Mouse (Mus musculus) megakaryocyte-erythroid progenitor cell, adult 5 weeks (primary cell): ENCODE data around the gene Gm7980. TPM values are rescaled to one million over a fixed set of nuclear protein-coding genes. Genes with fewer than 3 reads are reported as not detected.

Experiments used
- polyA plus RNA-seq: library from polyadenylated mRNA; stranded (reverse); fragments of >175 nt; gene quantifications from 2 replicates; pipeline ENCODE4 v1.2.3, GENCODE M21; 2012

The Gm7980 gene
- polyA plus RNA-seq: not detected in 2 replicates

GRCm38 (mm10) chr14:41907190-41907589, at the start of gene Gm7980:
TSS of gene Gm7980 (minus strand) at chr14:41907290.

DNA sequence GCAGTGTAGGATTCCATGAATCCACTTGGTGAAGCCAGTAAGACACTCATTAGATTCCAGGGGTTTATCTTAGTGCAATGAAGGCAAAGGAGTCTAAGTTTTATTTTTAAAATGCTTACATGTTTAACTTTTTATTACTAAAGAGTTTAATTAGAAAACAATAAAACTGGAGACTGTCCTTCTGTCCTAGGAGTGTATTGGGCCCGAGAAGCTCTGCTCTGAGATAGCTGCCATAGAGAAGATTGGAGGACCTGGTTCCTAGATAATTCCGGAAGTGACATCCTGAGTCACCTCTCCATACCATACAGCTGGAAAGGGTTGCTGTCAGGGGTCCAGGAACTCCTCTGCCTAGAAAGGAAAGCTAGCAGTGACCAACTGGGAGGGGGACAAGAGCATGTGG, 36.6 kb upstream of the Gm7980 start, which contains the start of gene 1700024B05Rik:
Gene 1700024B05Rik (plus strand): TSS at position 301 of the 400 bp plus-strand sequence.

DNA sequence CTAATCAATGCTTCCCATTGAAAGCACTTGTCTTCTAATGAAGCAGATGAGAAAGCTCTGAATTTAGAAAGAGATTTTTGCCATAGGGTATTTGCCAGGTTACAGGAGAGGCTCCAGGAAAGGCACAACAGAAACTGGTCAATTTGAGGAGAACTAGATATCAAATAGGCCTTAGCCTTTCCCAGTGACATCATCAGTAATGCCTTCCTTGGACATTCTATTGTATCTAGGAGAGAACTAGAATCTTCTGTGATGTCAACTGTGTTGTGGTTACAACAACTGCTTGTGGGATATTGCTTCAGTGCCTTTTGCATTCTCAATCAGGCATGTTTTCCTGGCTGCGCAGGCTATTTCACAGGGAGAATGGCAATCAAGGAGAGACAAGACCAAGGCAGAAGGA, 17.6 kb upstream of the Gm7980 start, which contains the start of gene 1700049E17Rik1:
Gene 1700049E17Rik1 (plus strand): TSS at position 301 of the 400 bp plus-strand sequence.

Other genes with a start within 250 kb of the Gm7980 start
- gene Gm8068, start 205.4 kb downstream of the Gm7980 start, polyA plus RNA-seq: not detected in 2 replicates
- gene Gm7929, start 156.7 kb downstream of the Gm7980 start, polyA plus RNA-seq: not detected in 2 replicates
- gene Gm47189, start 134.8 kb downstream of the Gm7980 start, polyA plus RNA-seq: not detected in 2 replicates
- not detected in 2 replicates for gene 1700049E17Rik1, start 17.7 kb upstream of the Gm7980 start, polyA plus RNA-seq
- not detected in 2 replicates for gene 1700024B05Rik, start 36.7 kb upstream of the Gm7980 start, polyA plus RNA-seq
- not detected in 2 replicates for gene Gm6401, start 60.6 kb upstream of the Gm7980 start, polyA plus RNA-seq
- gene Gm3543, start 76.0 kb upstream of the Gm7980 start, polyA plus RNA-seq: not detected in 2 replicates
- not detected in 2 replicates for gene Gm7951, start 210.1 kb upstream of the Gm7980 start, polyA plus RNA-seq